Mouse (Mus musculus): ENCODE results near the gene Trmt112. TPM values are rescaled to one million over a fixed set of nuclear protein-coding genes. Genes with fewer than 3 reads are reported as not detected.
"Not testable (repeated sequence)": the region's sequence is repeated elsewhere in the genome, so short reads cannot be mapped to it uniquely, and the experiment has no call there.

Gene Trmt112
- 100 to 1,000 TPM; 214 to 232 TPM for polyA plus RNA-seq (2017; shearing (Covaris generic))

- peak; percentile 83 for ATAC-seq
Observed at GRCm38 (mm10) chr19:6909507-6910289, at the start of gene Trmt112, which contains the start of gene Prdx5. Gene Trmt112, plus strand, starts transcription at chr19:6909698. Gene Prdx5, minus strand, starts transcription at chr19:6910106.

- no peak for ATAC-seq
Observed at GRCm38 (mm10) chr19:6859971-6860370, 49.5 kb upstream of the Trmt112 start.

GRCm38 (mm10) chr19:6860706-6861105, 48.8 kb upstream of the Trmt112 start:
- no peak for ATAC-seq

- no peak for ATAC-seq
Observed at GRCm38 (mm10) chr19:6861451-6861850, 48.0 kb upstream of the Trmt112 start.

- peak; percentile 96 for ATAC-seq
Observed at GRCm38 (mm10) chr19:6869355-6869754, 40.1 kb upstream of the Trmt112 start.

- peak; percentile 58 for ATAC-seq
Observed at GRCm38 (mm10) chr19:6871574-6872271, 37.8 kb upstream of the Trmt112 start.

- no peak for ATAC-seq
Observed at GRCm38 (mm10) chr19:6872701-6873100, 36.8 kb upstream of the Trmt112 start.

GRCm38 (mm10) chr19:6874257-6874656, 35.2 kb upstream of the Trmt112 start:
- no peak for ATAC-seq

GRCm38 (mm10) chr19:6875834-6876233, 33.7 kb upstream of the Trmt112 start:
- no peak for ATAC-seq

GRCm38 (mm10) chr19:6876799-6877198, 32.7 kb upstream of the Trmt112 start:
- ATAC-seq: no peak

- no peak for ATAC-seq
Observed at GRCm38 (mm10) chr19:6877965-6878364, 31.5 kb upstream of the Trmt112 start.

- ATAC-seq: no peak
Observed at GRCm38 (mm10) chr19:6892512-6892911, 17.0 kb upstream of the Trmt112 start.

- ATAC-seq: no peak
Observed at GRCm38 (mm10) chr19:6893731-6894451, 15.6 kb upstream of the Trmt112 start.

- not testable (repeated sequence) for ATAC-seq
Observed at GRCm38 (mm10) chr19:6895608-6896305, 13.7 kb upstream of the Trmt112 start.

GRCm38 (mm10) chr19:6899641-6900040, 9.9 kb upstream of the Trmt112 start:
- no peak for ATAC-seq

GRCm38 (mm10) chr19:6903031-6903430, 6.5 kb upstream of the Trmt112 start:
- no peak for ATAC-seq

GRCm38 (mm10) chr19:6904846-6905245, 4.7 kb upstream of the Trmt112 start:
- ATAC-seq: no peak

- ATAC-seq: no peak
Observed at GRCm38 (mm10) chr19:6905498-6906159, 3.9 kb upstream of the Trmt112 start.

- ATAC-seq: no peak
Observed at GRCm38 (mm10) chr19:6906199-6906598, 3.3 kb upstream of the Trmt112 start.

- no peak for ATAC-seq
Observed at GRCm38 (mm10) chr19:6907094-6907493, 2.4 kb upstream of the Trmt112 start.

GRCm38 (mm10) chr19:6907811-6908540, 1.5 kb upstream of the Trmt112 start:
- ATAC-seq: no peak
